Mouse (Mus musculus): ENCODE data around the gene H2-K1.

- no peak for TF ChIP-seq POLR2A (IDR thresholded peaks at IDR 0.05; ENCODE audit: low read depth, low read length)
- no peak for TF ChIP-seq CTCF (IDR thresholded peaks at IDR 0.05; ENCODE audit: extremely low read depth, insufficient read depth, insufficient read length, insufficient replicate concordance)
These were observed 46.8 kb downstream of the H2-K1 start for GRCm38 (mm10) chr17:33953310-33953709.

Data from spleen, adult 2 months (tissue).